Mouse (Mus musculus) intestine, postnatal 0 days (tissue): ENCODE measurements around the gene Rmi2. TPM values are rescaled to one million over a fixed set of nuclear protein-coding genes. Genes with fewer than 3 reads are reported as not detected.
"Not testable (repeated sequence)": the region's sequence is repeated elsewhere in the genome, so short reads cannot be mapped to it uniquely, and the experiment has no call there.

Source experiments
- ATAC-seq: fragments of 200-750 bp; cut with Nextera tagmentation; 2 replicates; pipeline ENCODE4 v1.8.0; 2017; ENCODE audit warnings: mild to moderate bottlenecking, moderate TSS enrichment, moderate library complexity
- H3K27ac ChIP-seq: fragments of 300-500 bp; sonication (generic); 2 replicates; pipeline ENCODE4 v1.5.1; 2014; ENCODE audit warnings: mild to moderate bottlenecking, low read depth, low read length, moderate library complexity
- H3K27me3 ChIP-seq: fragments of 300-500 bp; sonication (generic); replicated peaks from 2 replicates; pipeline ENCODE4 v1.6.1; 2014; ENCODE audit warnings: low read length, mixed read lengths; ENCODE audit not compliant: control insufficient read depth, insufficient read depth
- H3K36me3 ChIP-seq: fragments of 300-500 bp; sonication (generic); 2 replicates; pipeline ENCODE4 v1.6.1; 2014; ENCODE audit warnings: mild to moderate bottlenecking, moderate library complexity; ENCODE audit not compliant: control insufficient read depth, insufficient read depth
- H3K4me1 ChIP-seq: fragments of 300-500 bp; sonication (generic); replicated peaks from 2 replicates; pipeline ENCODE4 v1.6.1; 2014; ENCODE audit warnings: antibody characterized with exemption, low read length, mixed read lengths; ENCODE audit not compliant: control insufficient read depth, insufficient read depth
- H3K4me2 ChIP-seq: fragments of 300-500 bp; sonication (generic); replicated peaks from 2 replicates; pipeline ENCODE4 v1.6.1; 2014; ENCODE audit warnings: low read depth, mild to moderate bottlenecking, moderate library complexity
- H3K4me3 ChIP-seq: fragments of 300-500 bp; sonication (generic); 2 replicates; pipeline ENCODE4 v1.5.1; 2014; ENCODE audit warnings: low read depth, low read length
- H3K9ac ChIP-seq: fragments of 300-500 bp; sonication (generic); 2 replicates; pipeline ENCODE4 v1.6.1; 2014; ENCODE audit warnings: mild to moderate bottlenecking, low read depth, low read length
- H3K9me3 ChIP-seq: fragments of 300-500 bp; sonication (generic); 2 replicates; pipeline ENCODE4 v1.6.1; 2016; ENCODE audit warnings: mixed run types; ENCODE audit not compliant: control insufficient read depth
- CTCF ChIP-seq: sonication (generic); IDR thresholded peaks from 2 replicates; pipeline ENCODE4 v1.5.1; 2016; ENCODE audit warnings: low read depth, mild to moderate bottlenecking, control low read depth, antibody characterized with exemption, moderate library complexity
- WGBS: fragments of 180-500 bp; shearing (Covaris S2); extraction: QIAGEN DNeasy Blood & Tissue Kit; methylation state at CpG from one replicate; pipeline ENCODE4 v1.1.7; 2014; 5-methylcytosine and 5-hydroxymethylcytosine counted together
- polyA plus RNA-seq: library from polyadenylated mRNA; unstranded; fragments of >200 nt; fragmentation: Nextera tagmentation; extraction: Ambion mirVana; gene quantifications from 2 replicates; pipeline ENCODE4 v1.2.1, GENCODE M21; 2015

The Rmi2 gene
- polyA plus RNA-seq, 1 experiment from 2014 or later = 0.53 TPM

- no peak overlapping the region for H3K9ac ChIP-seq
These were observed 16.0 kb downstream of the Rmi2 start for GRCm38 (mm10) chr16:10850905-10851304.

GRCm38 (mm10) chr16:10852216-10852615, 17.4 kb downstream of the Rmi2 start:
- H3K36me3 ChIP-seq, ATAC-seq, H3K9me3 ChIP-seq, H3K27me3 ChIP-seq, H3K4me3 ChIP-seq, H3K4me1 ChIP-seq, H3K4me2 ChIP-seq, H3K9ac ChIP-seq, H3K27ac ChIP-seq: not testable (repeated sequence)
- 90% methylated on average over 10 of the region's 10 CpGs for WGBS

More at GRCm38 (mm10) chr16:10850905-10851304, 16.0 kb downstream of the Rmi2 start:
- H3K4me1 ChIP-seq = no peaks in the 10 kb centered on the region
- no peak for TF ChIP-seq CTCF
- no peak overlapping the region for H3K4me2 ChIP-seq
- H3K27me3 ChIP-seq = no peaks in the 10 kb centered on the region
- no peaks in the 10 kb centered on the region for H3K36me3 ChIP-seq
- WGBS = 74% methylated on average over 4 of the region's 4 CpGs
- H3K4me3 ChIP-seq = no peak overlapping the region
- no peak for ATAC-seq
- H3K27ac ChIP-seq = no peak overlapping the region
- H3K9me3 ChIP-seq = no peaks in the 10 kb centered on the region

- Histone ChIP-seq H3K27me3 (no peaks in the 10 kb centered on the region), H3K4me1 (no peaks in the 10 kb centered on the region), H3K27ac (no peak overlapping the region), H3K9ac (no peak overlapping the region), H3K36me3 (no peaks in the 10 kb centered on the region), H3K9me3 (no peaks in the 10 kb centered on the region), H3K4me3 (no peak overlapping the region), H3K4me2 (no peak overlapping the region)
- no peak for ATAC-seq
- 73% methylated on average over 7 of the region's 7 CpGs for WGBS
- no peak for TF ChIP-seq CTCF
These were observed 24.9 kb downstream of the Rmi2 start for GRCm38 (mm10) chr16:10859726-10860245.

GRCm38 (mm10) chr16:10861408-10861807, 26.5 kb downstream of the Rmi2 start:
- Histone ChIP-seq H3K27me3 (no peaks in the 10 kb centered on the region), H3K9me3 (no peaks in the 10 kb centered on the region), H3K27ac (no peak overlapping the region), H3K4me2 (no peak overlapping the region), H3K36me3 (no peaks in the 10 kb centered on the region), H3K4me3 (no peak overlapping the region), H3K4me1 (no peaks in the 10 kb centered on the region), H3K9ac (no peak overlapping the region)
- WGBS = 74% methylated on average over 3 of the region's 3 CpGs
- no peak for ATAC-seq
- no peak for TF ChIP-seq CTCF

- Histone ChIP-seq H3K27ac (no peak overlapping the region), H3K9ac (no peak overlapping the region), H3K9me3 (no peaks in the 10 kb centered on the region), H3K4me2 (no peak overlapping the region), H3K36me3 (no peaks in the 10 kb centered on the region), H3K27me3 (no peaks in the 10 kb centered on the region), H3K4me1 (no peaks in the 10 kb centered on the region), H3K4me3 (no peak overlapping the region)
- TF ChIP-seq CTCF = no peak
- no peak for ATAC-seq
- 82% methylated on average over 6 of the region's 6 CpGs for WGBS
These were observed 30.2 kb downstream of the Rmi2 start for GRCm38 (mm10) chr16:10864833-10865591.

GRCm38 (mm10) chr16:10865592-10865987, 30.7 kb downstream of the Rmi2 start:
- Histone ChIP-seq H3K4me1 (no peaks in the 10 kb centered on the region), H3K4me2 (no peak overlapping the region), H3K9me3 (no peaks in the 10 kb centered on the region), H3K27ac (no peak overlapping the region), H3K4me3 (no peak overlapping the region), H3K36me3 (no peaks in the 10 kb centered on the region), H3K9ac (no peak overlapping the region), H3K27me3 (no peaks in the 10 kb centered on the region)
- TF ChIP-seq CTCF = no peak
- no peak for ATAC-seq

- no peaks in the 10 kb centered on the region for H3K36me3 ChIP-seq
- H3K9me3 ChIP-seq = no peaks in the 10 kb centered on the region
These were observed 32.0 kb downstream of the Rmi2 start for GRCm38 (mm10) chr16:10866841-10867240.

More at GRCm38 (mm10) chr16:10866841-10867240, 32.0 kb downstream of the Rmi2 start:
- Histone ChIP-seq H3K4me3 (no peak overlapping the region), H3K4me2 (no peak overlapping the region), H3K27me3 (no peaks in the 10 kb centered on the region), H3K27ac (no peak overlapping the region), H3K9ac (no peak overlapping the region), H3K4me1 (no peaks in the 10 kb centered on the region)
- WGBS = 93% methylated on average over 8 of the region's 8 CpGs
- no peak for TF ChIP-seq CTCF
- no peak for ATAC-seq
